Mouse (Mus musculus) MN1 (cell line): ENCODE data around the gene Nt5c1a.
A peak's percentile ranks its signal among the peaks of the same experiment; 100 is the strongest.

Experiments
- DNase-seq: peaks from one replicate; pipeline ENCODE4 v3.0.0-alpha.2; 2016; ENCODE audit warnings: low spot score

Gene Nt5c1a

DNA sequence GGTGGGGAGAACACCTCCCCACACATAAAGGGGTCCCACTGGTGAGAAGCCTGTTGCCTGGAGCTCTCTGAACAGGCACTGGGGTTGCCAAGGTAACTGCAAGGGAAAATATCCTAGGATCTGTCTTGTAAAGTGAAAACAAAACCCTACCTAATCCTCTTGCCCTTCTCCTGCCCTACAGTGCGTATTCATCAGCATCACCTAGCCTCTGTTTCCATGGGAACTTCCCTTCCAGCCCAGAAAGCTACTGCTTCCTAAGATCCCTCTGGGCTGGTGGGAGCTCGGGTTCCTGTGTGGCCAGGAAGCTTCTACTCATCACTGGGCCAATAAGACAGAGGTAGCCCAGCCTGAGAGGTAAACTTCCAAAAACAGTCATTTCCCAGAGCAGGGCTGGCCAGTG is 11.0 kb downstream of the Nt5c1a start:
- DNase-seq: no peak

DNA sequence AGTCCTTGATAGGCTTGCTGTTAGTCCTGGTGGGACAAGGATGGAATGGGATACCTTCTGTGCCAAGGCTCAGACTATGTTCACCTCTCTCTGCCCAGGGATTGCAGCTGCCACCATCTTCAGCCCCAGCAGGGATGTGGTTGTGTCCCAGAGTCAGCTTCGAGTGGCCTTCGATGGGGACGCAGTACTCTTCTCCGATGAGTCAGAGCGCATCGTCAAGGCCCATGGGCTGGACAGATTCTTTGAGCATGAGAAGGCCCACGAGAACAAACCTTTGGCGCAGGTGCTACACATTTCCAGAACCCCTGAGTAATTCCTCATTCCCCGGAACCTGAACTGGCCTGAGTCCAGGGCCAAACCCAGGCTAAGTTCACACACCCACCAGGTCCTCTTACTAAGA is 12.7 kb downstream of the Nt5c1a start:
- DNase-seq: no peak

DNA sequence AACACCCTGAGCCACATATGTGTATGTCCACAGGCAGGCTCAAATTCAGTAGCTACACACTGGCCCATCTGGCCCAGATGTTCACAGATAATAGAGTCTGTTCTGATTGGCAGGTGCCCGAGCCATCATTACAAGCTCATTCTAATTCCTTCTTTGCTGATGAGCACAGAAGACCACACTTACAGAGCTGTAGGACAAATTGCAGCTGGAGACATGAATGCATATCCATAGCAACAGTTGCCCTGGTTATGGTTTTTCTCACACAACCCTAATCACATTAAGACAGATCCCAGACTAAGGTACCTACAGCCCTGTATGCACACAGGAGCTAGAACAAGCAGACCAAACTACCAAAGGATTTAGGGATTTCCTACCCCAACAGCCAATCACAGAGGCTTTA is 14.1 kb downstream of the Nt5c1a start:
- DNase-seq: peak; percentile 50

DNA sequence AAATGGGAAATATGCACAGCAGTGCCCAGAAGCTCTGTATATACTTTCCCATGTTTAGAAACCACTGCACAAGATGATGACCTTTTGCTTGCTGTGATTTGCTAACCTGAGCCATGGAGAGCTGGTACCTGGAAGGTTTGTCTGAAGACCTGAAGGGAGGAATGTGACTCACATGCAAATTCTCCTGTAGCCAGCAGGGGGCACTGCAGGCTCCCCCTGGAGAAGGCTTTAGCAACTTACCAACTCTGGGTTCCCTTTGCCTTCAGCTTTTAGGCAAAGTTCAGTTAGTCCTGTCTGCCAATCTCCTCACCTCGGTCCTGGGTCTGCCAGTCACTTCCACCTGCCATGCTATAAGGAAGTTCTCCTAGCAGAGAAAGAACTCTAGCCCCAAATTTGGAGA is 15.5 kb downstream of the Nt5c1a start:
- peak; percentile 32 for DNase-seq

DNA sequence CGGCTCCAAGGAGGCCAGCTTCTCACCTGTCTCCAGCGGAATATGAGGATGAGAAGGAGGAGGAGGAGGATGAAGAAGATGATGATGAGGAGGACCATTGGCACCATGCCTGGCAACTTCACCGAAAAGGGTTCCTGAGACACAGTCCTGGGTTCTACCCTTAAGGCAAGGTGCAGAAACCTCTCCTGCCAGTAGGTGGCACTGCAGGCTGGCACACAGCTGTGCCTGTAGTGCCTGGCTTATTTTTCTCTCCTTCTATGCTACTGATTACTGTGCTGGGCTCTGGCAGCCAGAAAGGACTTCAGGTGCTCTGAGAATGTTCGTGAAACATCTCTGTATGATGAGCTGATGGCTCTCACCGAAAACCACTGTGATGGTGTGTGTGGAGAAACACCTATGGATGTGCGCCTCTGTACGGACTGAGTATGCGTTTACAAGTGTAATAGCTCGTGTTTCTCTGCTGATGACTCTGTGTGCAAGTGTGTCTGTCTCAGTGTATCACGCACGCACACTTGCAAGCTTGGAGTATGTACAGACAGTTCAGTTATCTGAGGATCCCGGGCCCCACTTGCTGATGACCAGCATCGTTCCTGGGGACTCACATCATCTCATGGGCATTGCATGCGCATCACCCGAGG is 18.5 kb downstream of the Nt5c1a start:
- peak; percentile 62 for DNase-seq

DNA sequence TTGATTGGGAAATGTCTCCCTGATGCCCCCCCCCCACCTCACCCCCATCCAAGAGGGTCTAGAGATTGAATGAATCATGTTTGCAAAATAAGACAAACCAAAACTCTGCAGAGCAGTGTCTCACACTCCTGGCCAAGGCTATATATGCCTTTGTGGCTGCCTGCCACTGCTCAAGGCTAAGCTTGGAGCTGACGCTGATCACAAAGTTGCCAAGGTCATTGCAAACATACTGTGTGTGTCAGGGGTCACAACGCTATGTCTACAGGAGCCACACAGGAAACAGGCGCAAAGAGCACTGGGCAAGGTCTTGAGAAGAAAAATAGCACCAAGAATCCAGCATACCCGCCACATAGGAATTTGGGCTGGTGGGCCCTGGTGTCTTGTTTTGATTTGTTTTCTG is 19.3 kb downstream of the Nt5c1a start:
- DNase-seq: no peak

DNA sequence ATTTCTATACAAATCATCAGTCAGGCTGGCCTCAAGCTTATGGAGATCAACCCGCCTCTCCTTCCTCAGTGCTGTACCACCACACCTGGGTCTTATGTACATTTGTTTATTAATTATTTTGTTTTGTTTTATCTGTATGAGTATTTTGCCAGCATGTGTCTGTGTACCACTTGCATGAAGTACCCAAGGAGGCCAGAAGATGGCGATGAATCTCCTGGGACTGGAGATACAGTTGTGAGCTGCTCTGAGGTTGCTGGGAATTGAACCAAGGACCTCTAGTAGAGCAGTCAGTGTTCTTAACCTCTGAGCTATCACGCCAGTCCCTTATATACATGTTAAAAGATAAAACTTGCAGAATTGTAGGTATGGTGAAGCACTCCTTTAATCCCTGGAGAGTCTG is 22.0 kb downstream of the Nt5c1a start:
- DNase-seq: no peak

DNA sequence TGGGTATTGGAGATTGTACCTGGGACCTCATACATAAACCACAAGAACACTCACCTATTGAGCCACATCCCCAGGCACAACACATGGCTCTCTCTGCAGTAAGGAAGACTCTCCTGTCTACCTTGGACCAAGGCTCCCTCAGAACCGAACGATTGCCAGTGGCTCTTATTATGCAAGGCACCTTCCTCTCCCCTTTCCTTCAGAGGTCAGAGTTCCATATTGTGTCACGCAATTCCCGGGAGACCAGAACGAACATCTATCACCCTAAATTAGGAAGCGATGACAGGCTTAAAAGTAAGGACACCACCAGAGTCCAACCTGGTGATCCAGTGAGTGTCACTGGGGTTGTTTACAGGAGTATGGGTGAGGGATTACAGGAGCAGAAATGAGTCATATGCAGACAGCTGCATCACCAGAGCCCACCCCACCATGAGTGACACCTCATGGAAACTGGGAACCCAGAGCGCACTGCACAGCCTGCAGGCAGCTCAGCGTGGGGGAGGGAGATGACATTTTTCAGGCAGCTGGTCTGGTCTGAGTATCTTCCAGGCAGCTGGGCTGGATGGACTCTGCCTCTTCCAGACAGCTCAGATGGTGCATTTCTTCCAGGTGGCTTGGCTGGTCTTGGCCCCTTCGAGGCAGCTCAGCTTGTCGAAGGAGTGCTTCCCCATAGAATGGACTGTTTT is 24.6 kb downstream of the Nt5c1a start:
- DNase-seq: peak; percentile 60

DNA sequence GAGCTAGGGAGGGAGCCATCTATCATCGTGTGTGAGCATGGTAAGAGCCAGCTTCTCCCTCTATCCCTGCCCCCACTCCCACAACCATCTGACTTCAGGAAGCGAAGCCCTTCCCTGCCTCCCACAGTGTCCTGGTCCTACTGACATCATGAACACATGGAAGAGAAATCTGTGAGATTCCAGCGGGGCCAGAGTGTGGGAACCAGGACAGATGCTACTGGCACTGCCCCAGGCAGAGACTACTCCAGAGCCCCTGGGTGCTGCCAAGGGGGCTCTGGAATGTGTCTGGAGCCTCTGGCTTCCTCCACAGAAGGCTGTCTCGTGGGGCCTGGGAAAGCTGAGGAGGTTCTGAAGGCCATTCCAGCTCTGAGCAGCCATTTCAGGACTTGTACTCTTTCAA is 26.4 kb downstream of the Nt5c1a start:
- peak; percentile 42 for DNase-seq

DNA sequence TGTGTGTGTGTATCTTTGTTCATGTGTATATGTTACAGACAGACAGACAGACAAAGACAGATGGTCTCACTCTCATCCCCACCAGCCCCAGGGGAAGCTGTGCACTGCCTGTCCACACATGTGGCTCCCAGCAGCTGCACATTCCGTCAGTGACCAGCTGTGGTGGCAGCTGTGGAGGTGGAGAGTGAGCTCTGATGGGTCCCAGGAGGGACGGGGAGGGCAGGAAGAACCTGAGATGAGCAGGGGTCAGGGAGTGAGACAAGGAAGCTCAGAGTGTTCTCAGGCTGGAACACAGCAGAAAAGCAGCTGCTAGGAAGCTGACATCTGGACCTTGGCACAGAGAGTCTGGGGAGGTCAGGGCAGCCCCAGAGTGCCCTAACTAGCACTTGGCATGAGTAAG is 27.0 kb downstream of the Nt5c1a start:
- no peak for DNase-seq

DNA sequence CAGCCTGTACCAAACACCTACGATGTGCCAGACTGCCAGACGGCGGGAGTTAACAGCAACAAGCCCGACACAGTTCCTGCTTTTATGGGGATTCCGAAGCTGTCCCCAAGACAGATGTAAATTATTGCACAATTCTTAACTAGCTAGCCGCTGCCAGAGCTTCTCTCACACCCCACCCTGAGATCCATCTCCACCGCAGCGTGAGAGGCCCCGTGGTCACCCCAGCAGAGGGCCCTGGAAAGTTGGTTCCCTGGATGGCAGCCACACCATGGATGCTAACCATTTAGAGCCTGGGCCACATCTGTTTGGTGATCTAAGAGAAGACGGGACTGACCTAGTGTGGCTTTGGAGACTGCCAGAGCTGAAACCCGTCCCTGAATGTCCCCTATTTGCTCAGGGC is 27.9 kb downstream of the Nt5c1a start:
- no peak for DNase-seq

DNA sequence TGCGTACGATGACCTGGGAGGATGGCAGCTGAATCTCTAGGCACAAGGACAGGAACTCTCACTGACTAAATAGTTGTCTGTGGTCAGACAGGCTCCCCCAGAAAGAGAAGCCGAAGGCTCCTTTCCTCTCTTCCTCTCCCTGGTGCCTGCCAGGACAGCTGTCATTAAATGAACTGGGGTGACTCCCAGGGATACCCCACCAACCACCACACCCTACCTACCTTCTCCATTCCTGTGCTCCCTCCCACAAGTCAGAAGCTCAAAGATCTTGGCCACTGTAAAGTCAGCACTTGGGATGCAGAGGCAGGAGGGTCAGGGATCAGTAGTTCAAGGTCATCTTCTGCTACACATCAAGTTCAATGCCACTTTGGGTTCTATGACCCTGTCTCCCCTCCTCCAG is 31.5 kb downstream of the Nt5c1a start:
- no peak for DNase-seq

DNA sequence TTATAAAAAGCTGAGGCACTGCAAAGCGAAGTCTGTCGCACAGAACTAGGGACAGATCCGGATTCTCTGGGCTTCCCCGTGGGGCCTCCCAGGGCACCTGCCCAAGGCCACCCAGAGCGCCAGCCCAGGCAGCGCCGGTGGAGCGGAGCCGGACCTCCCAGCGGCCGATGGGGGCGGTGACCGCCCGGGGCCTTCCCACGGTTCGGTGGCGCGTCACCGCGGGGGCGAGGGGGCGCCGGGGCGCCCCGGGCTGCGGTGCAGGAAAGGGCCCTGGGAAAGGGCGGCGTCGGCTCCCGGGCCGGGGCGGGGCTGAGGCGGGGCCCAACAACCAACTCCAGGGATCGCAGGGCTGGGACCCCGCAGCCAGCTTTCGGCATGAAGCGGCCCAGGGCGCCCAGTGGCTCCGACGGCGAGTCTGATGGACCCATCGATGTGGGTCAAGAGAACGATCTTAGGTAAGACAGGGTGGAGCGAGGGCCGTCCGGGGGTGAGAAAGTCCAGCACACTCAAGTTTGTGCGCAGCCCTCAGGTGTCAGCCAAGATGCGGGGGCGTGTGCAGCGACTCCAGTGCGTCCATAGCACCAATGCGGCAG is 32.3 kb downstream of the Nt5c1a start, which contains the start of gene Heyl:
Heyl (plus strand) TSS at position 65 of the 593 bp plus-strand sequence.
- DNase-seq: no peak

DNA sequence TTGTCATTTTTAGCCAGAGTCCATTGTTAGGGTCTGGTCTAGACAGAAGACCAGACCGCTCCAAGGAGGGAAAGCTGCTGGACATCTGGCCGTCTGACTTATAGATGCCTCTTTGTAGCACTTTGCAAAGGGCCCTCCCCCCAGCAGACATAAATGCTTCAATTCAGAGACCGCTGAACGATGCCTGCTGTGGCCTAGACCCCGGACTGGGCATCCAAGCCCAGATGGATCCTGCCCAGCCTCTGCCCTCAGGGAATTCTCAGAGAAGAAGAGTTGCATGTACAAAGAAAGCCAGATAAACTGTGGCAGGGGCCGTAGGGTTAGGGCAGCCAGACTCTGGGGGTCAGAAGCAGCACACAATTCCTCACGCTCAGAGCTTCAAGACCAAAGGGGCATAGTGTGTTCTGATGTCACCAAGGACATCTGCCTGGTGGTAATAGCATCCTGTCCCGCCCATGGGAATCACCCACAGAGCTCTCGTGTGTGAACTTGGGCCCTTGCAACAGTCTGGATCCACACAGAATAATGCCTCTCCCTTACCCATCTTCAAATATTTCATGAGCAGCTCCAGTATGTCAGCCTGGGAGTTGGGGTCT is 34.6 kb downstream of the Nt5c1a start:
- no peak for DNase-seq

DNA sequence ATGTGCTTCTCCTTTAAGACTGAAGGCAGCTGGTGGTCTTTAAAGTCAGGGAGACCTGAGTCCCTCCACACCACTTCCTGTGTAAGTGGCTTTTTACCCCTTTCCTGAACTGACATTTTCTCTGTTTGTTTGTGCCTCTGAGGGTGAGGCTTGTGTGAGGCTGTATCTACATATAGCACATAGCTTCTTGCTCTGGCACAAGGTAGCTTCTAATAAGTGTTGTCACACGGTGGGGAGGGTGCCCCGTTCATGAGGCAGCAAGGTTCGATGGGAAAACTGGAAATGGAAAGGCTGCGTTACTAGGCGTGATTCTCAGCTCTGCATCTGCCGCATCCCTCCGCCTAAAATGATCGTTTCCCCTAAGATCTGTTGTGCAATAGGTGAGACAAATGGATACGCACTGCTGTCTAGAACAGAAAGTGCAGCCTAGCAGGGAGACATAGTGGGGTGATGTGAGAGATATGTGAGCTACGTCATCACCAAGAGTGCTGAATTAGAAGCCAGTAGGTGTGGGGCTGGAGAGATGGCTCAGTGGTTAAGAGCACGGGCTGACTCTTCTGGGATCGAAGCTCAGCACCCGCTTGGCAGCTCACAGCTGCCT is 35.2 kb downstream of the Nt5c1a start:
- DNase-seq: no peak

DNA sequence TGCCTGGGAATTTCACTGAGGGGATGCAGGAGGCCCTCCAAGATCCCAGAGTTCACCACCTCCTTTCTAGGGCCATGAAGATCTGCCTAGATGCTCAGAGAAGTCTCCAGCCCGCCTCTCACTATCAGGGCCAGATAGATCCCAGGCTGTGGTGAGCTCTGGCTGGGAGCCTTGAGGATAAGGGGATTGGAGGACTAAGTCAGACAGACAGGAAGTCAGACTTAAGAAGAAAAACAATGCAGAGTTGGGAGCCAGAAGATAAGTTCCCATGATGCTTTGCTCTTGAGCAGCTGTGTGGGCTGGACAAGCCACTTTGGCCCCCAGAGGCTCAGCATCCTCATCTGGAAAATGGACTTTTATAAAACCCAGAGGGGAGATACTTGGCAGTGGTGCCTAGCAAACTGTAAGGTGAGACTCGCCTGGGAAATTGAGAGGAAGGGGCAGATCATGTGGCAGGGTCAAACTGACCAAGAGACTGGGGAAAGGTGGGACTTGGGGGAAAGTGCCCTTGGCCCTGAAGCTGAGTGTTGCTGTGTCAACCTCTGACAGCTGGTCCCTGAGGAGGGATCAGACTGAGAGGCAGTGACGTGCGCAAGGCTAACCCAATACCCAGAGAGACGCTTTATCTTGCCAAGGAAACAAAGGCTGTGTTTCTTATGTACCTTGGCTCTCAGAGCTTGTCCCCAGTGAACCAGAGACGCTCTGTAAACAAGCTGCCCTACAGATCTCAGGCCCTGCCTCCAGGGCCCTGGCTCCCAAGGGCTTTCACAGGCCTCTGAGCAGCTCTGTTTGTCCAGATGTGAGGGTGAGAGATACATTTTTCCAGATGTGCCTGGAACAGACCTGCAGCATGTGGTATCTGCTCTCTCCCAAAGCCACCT is 36.3 kb downstream of the Nt5c1a start:
- DNase-seq: peak; percentile 50

DNA sequence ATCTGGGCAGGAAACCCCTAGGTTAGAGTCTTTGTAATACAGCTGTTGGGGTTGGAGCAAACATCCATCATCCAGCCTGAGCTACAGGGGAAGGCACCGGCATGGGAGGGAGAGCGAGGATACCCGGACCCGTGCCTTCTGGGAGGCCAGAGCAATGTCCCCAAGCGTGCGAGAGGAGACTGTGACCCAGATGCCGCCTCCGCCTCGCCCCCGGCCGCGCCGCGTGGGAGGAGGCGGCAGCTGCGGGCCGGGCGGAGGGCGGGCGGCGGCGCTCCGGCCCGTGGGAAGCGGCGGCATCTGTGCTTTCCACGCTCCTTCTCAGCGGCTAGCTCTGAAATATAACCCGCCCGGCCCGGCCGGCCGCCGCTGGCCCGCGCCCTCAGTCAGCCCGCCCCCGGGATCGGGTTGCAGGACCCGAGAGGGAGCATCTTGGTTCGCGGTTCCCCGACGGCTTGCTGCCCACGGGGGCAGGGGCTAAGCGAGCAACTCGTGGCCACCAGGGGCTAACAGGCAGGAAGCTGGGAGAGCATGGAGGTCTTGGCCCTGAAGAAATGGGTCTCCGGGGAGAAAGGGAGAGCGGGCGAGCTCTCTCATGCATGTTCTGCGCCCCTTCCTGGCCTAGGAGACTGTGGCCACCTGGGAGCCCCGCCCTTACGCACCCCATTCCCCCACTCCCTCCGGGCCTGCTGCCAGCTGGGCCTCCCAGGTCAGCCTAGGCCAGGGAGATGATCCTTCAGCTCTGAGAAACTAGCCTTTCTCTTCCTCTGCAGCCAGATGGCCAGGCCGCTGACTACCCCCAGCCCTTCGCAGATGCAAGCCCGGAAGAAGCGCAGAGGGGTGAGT is 38.3 kb downstream of the Nt5c1a start:
- peak; percentile 38 for DNase-seq

DNA sequence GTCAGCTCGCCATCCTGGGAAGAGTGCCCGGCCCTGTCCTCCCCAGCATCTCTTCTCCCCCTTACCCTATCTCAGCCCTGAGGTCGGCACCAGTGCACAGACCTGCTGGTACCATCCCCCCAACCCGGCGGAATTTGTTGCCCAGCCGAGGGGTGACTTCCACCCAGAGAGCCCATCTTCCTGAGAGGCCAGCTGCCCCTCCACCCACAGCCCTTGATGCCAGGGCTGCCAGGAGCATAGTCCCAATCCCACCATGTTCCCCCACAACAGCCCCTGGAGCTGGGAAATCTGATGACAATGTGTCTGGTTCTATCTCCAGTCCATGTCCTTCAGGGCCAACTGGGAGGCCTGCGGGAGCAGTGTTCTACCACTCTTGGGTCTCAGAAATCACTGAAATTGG is 44.9 kb downstream of the Nt5c1a start:
- no peak for DNase-seq

DNA sequence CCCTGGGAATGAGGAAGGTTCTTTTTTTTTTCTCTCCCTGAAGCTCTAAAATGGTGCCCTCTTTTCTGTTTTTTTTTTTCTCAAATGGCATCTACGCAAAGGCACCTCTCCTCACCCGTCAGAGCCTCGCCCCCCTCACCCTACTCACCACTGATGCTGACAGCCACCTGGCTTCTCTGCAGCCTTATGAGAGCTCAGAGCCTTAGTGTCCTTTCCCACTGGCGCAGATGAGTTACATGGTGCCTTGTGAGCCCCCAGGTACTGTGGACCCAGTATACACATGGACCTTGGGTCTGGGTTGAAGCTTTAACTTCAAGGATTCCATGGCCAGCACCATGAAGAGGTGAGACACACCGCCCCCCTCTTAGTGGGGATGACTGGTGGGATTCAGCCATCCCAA is 45.3 kb downstream of the Nt5c1a start:
- DNase-seq: no peak

DNA sequence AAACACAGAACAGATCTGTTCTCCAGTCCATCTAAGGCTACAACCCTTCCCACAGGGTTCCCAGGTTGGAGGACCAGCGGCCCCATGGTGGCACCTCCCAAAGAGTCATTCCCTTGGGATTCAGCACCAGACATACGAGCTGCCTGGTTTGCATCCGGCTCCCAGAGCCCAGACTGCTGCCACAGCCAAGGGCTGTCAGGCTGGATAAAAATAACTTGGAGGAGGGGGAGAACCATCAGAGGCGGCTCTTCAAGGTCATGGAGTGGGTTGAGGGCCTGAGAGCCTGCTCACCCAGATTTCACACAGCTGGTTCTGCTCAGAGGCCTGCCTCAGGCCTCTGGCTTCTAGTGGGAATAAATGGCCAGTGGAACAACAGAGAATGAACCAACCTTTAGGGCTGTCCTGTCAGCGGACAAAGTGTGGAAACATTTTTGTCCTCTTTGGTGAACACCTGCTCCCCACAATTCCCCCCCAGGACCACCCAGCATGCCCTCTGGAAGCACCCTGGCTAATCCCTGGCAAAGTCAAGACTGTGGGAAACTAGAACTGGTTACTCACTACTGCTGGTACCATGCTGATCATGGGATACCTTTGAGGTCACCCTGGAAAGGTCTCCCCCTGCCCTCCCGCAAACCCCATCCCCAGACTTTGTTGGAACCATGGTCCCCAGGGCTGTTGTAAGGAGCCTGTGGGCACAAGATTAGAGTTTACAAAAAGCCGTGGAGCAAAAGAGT is 46.0 kb downstream of the Nt5c1a start:
- DNase-seq: peak; percentile 13
